Mouse (Mus musculus): ENCODE data around the gene Prss32. TPM values are rescaled to one million over a fixed set of nuclear protein-coding genes. Genes with fewer than 3 reads are reported as not detected.

Prss32 gene
- polyA plus RNA-seq, 1 experiment = 0.36 TPM

- Histone ChIP-seq H3K4me3 (ENCODE audit: control insufficient read depth, low read depth, low read length) (peak overlapping the region; percentile 75), H3K36me3 (ENCODE audit: control insufficient read depth, insufficient read depth, low read length) (peaks cover 8% of the 10 kb centered on the region), H3K4me1 (ENCODE audit: control insufficient read depth, insufficient read depth, low read length) (peaks cover 4% of the 10 kb centered on the region), H3K27ac (ENCODE audit: control insufficient read depth, insufficient read depth, low read depth, low read length) (no peak overlapping the region; the same call in 1 of the 2 replicates), H3K27me3 (ENCODE audit: control insufficient read depth, insufficient read depth, low read length) (no peaks in the 10 kb centered on the region)
- peak; percentile 2; the same call in 1 of the 2 replicates for TF ChIP-seq CTCF (IDR thresholded peaks at IDR 0.05; ENCODE audit: control insufficient read depth, insufficient read depth, insufficient replicate concordance, low read depth, low read length)
- TF ChIP-seq POLR2A (IDR thresholded peaks at IDR 0.05; ENCODE audit: control insufficient read depth, low read depth, low read length) = no peak
These were observed 36.8 kb upstream of the Prss32 start for GRCm38 (mm10) chr17:23806867-23807266.

- TF ChIP-seq POLR2A (IDR thresholded peaks at IDR 0.05; ENCODE audit: control insufficient read depth, low read depth, low read length) = no peak
- TF ChIP-seq CTCF (IDR thresholded peaks at IDR 0.05; ENCODE audit: control insufficient read depth, insufficient read depth, insufficient replicate concordance, low read depth, low read length) = no peak
- Histone ChIP-seq H3K27ac (ENCODE audit: control insufficient read depth, insufficient read depth, low read depth, low read length) (no peak overlapping the region), H3K4me1 (ENCODE audit: control insufficient read depth, insufficient read depth, low read length) (peaks cover 4% of the 10 kb centered on the region), H3K4me3 (ENCODE audit: control insufficient read depth, low read depth, low read length) (no peak overlapping the region), H3K27me3 (ENCODE audit: control insufficient read depth, insufficient read depth, low read length) (no peaks in the 10 kb centered on the region), H3K36me3 (ENCODE audit: control insufficient read depth, insufficient read depth, low read length) (peaks cover 11% of the 10 kb centered on the region)
These were observed 35.7 kb upstream of the Prss32 start for GRCm38 (mm10) chr17:23807918-23808317.

- Histone ChIP-seq H3K36me3 (ENCODE audit: control insufficient read depth, insufficient read depth, low read length) (peaks cover 37% of the 10 kb centered on the region), H3K4me3 (ENCODE audit: control insufficient read depth, low read depth, low read length) (no peak overlapping the region), H3K27ac (ENCODE audit: control insufficient read depth, insufficient read depth, low read depth, low read length) (no peak overlapping the region), H3K27me3 (ENCODE audit: control insufficient read depth, insufficient read depth, low read length) (no peaks in the 10 kb centered on the region), H3K4me1 (ENCODE audit: control insufficient read depth, insufficient read depth, low read length) (no peaks in the 10 kb centered on the region)
- TF ChIP-seq CTCF (IDR thresholded peaks at IDR 0.05; ENCODE audit: control insufficient read depth, insufficient read depth, insufficient replicate concordance, low read depth, low read length) (no peak), POLR2A (IDR thresholded peaks at IDR 0.05; ENCODE audit: control insufficient read depth, low read depth, low read length) (no peak)
These were observed 28.0 kb upstream of the Prss32 start for GRCm38 (mm10) chr17:23815641-23816040.

DNA sequence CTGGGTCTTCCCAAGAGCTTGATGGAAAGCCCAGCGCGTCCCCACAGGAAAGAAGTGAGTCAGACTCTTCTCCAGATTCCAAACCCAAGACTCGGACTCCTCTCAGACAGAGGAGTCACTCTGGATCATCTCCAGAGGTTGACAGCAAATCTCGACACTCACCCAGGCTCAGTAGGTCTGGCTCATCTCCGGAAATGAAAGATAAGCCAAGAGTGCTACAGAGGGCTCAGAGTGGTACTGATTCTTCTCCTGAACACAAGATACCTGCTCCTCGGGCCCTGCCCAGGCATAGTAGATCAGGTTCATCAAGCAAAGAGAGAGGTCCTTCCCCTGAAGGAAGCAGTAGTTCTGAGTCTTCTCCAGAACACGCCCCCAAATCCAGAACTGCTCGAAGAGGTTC lies 25.1 kb upstream of the Prss32 start:
- H3K4me1 ChIP-seq (ENCODE audit: control insufficient read depth, insufficient read depth, low read length) = peaks cover 4% of the 10 kb centered on the region; the same call in 1 of the 2 replicates
- TF ChIP-seq POLR2A (IDR thresholded peaks at IDR 0.05; ENCODE audit: control insufficient read depth, low read depth, low read length) (no peak), CTCF (IDR thresholded peaks at IDR 0.05; ENCODE audit: control insufficient read depth, insufficient read depth, insufficient replicate concordance, low read depth, low read length) (no peak)
- H3K27me3 ChIP-seq (ENCODE audit: control insufficient read depth, insufficient read depth, low read length) = no peaks in the 10 kb centered on the region
- no peak overlapping the region for H3K4me3 ChIP-seq (ENCODE audit: control insufficient read depth, low read depth, low read length)
- no peak overlapping the region for H3K27ac ChIP-seq (ENCODE audit: control insufficient read depth, insufficient read depth, low read depth, low read length)
- H3K36me3 ChIP-seq (ENCODE audit: control insufficient read depth, insufficient read depth, low read length) = peaks cover 32% of the 10 kb centered on the region

GRCm38 (mm10) chr17:23819235-23819634 lies 24.4 kb upstream of the Prss32 start:
- Histone ChIP-seq H3K4me1 (ENCODE audit: control insufficient read depth, insufficient read depth, low read length) (peaks cover 4% of the 10 kb centered on the region; the same call in 1 of the 2 replicates), H3K27ac (ENCODE audit: control insufficient read depth, insufficient read depth, low read depth, low read length) (no peak overlapping the region), H3K36me3 (ENCODE audit: control insufficient read depth, insufficient read depth, low read length) (peaks cover 32% of the 10 kb centered on the region), H3K27me3 (ENCODE audit: control insufficient read depth, insufficient read depth, low read length) (no peaks in the 10 kb centered on the region), H3K4me3 (ENCODE audit: control insufficient read depth, low read depth, low read length) (no peak overlapping the region)
- no peak for TF ChIP-seq CTCF (IDR thresholded peaks at IDR 0.05; ENCODE audit: control insufficient read depth, insufficient read depth, insufficient replicate concordance, low read depth, low read length)
- no peak for TF ChIP-seq POLR2A (IDR thresholded peaks at IDR 0.05; ENCODE audit: control insufficient read depth, low read depth, low read length)

- H3K36me3 ChIP-seq (ENCODE audit: control insufficient read depth, insufficient read depth, low read length) = peaks cover 25% of the 10 kb centered on the region
- H3K27ac ChIP-seq (ENCODE audit: control insufficient read depth, insufficient read depth, low read depth, low read length) = no peak overlapping the region
- H3K27me3 ChIP-seq (ENCODE audit: control insufficient read depth, insufficient read depth, low read length) = no peaks in the 10 kb centered on the region
- H3K4me1 ChIP-seq (ENCODE audit: control insufficient read depth, insufficient read depth, low read length) = peaks cover 4% of the 10 kb centered on the region; the same call in 1 of the 2 replicates
- H3K4me3 ChIP-seq (ENCODE audit: control insufficient read depth, low read depth, low read length) = no peak overlapping the region
- TF ChIP-seq POLR2A (IDR thresholded peaks at IDR 0.05; ENCODE audit: control insufficient read depth, low read depth, low read length) (no peak), CTCF (IDR thresholded peaks at IDR 0.05; ENCODE audit: control insufficient read depth, insufficient read depth, insufficient replicate concordance, low read depth, low read length) (no peak)
These were observed 22.9 kb upstream of the Prss32 start for GRCm38 (mm10) chr17:23820731-23821130.

DNA sequence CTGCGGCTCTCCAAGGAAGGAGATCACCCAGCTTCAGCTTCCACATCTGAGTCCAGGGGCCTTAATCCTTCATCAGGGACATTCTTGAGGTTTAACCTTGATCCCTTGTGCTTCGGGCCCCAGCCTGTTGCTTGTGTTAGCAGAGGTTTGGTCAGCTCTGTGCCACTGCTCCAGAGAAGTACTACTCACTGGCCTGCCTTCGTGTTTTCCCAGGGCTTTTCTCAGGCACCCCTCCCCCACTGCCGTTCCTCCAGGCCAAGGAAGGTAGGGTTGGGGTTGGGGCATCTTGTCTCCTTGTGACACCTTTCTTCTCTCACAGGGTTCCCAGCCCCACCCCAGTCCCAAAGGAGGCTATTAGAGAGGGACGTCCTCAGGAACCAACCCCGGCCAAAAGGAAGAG lies 21.6 kb upstream of the Prss32 start:
- Histone ChIP-seq H3K27ac (ENCODE audit: control insufficient read depth, insufficient read depth, low read depth, low read length) (no peak overlapping the region), H3K36me3 (ENCODE audit: control insufficient read depth, insufficient read depth, low read length) (peaks cover 17% of the 10 kb centered on the region), H3K4me1 (ENCODE audit: control insufficient read depth, insufficient read depth, low read length) (peaks cover 4% of the 10 kb centered on the region; the same call in 1 of the 2 replicates), H3K4me3 (ENCODE audit: control insufficient read depth, low read depth, low read length) (no peak overlapping the region), H3K27me3 (ENCODE audit: control insufficient read depth, insufficient read depth, low read length) (no peaks in the 10 kb centered on the region)
- TF ChIP-seq CTCF (IDR thresholded peaks at IDR 0.05; ENCODE audit: control insufficient read depth, insufficient read depth, insufficient replicate concordance, low read depth, low read length) (no peak), POLR2A (IDR thresholded peaks at IDR 0.05; ENCODE audit: control insufficient read depth, low read depth, low read length) (no peak)

Measured in testis, adult 2 months (tissue).